Mouse (Mus musculus) frontal cortex, postnatal 14 days (tissue): Measurements from ENCODE around the gene Fgfr4.

Source experiments
- DNase-seq, 2 experiments: peaks; one replicate each; pipeline ENCODE4 v3.0.0; 2022; ENCODE audit warnings: low spot score in 2 of 2

Gene Fgfr4

GRCm38 (mm10) chr13:55152621-55153415 lies at the start of gene Fgfr4:
Fgfr4 (plus strand) TSS chr13:55152640.
- DNase-seq: no peak

- DNase-seq: no peak
These were observed 49.1 kb upstream of the Fgfr4 start for GRCm38 (mm10) chr13:55103351-55103750.

- peak; percentile 92 to 94 for DNase-seq
These were observed 47.1 kb upstream of the Fgfr4 start, which contains the start of gene Zfp346 for GRCm38 (mm10) chr13:55105045-55105952. Zfp346 (plus strand) TSS chr13:55105311.

GRCm38 (mm10) chr13:55105953-55106691 lies 46.3 kb upstream of the Fgfr4 start:
- DNase-seq: no peak

- no peak for DNase-seq
These were observed 45.3 kb upstream of the Fgfr4 start for GRCm38 (mm10) chr13:55107116-55107515.

- DNase-seq: no peak
These were observed 44.7 kb upstream of the Fgfr4 start for GRCm38 (mm10) chr13:55107694-55108093.

- no peak for DNase-seq
These were observed 38.1 kb upstream of the Fgfr4 start for GRCm38 (mm10) chr13:55114375-55114774.

GRCm38 (mm10) chr13:55124903-55125302 lies 27.5 kb upstream of the Fgfr4 start:
- DNase-seq: no peak

GRCm38 (mm10) chr13:55133448-55133847 lies 19.0 kb upstream of the Fgfr4 start, which contains the start of gene Gm17617:
Gm17617 (minus strand) TSS chr13:55133548.
- DNase-seq: no peak

GRCm38 (mm10) chr13:55135382-55135781 lies 17.1 kb upstream of the Fgfr4 start:
- no peak for DNase-seq

GRCm38 (mm10) chr13:55140271-55140670 lies 12.2 kb upstream of the Fgfr4 start:
- no peak for DNase-seq

GRCm38 (mm10) chr13:55153951-55154350 lies 1.5 kb downstream of the Fgfr4 start:
- no peak for DNase-seq

- no peak for DNase-seq
These were observed 9.9 kb downstream of the Fgfr4 start for GRCm38 (mm10) chr13:55162365-55162764.

GRCm38 (mm10) chr13:55163553-55163952 lies 11.1 kb downstream of the Fgfr4 start:
- DNase-seq: no peak

GRCm38 (mm10) chr13:55165831-55166339 lies 13.4 kb downstream of the Fgfr4 start:
- DNase-seq: no peak

- DNase-seq: no peak
These were observed 14.6 kb downstream of the Fgfr4 start for GRCm38 (mm10) chr13:55166806-55167725.

- no peak for DNase-seq
These were observed 15.4 kb downstream of the Fgfr4 start for GRCm38 (mm10) chr13:55167798-55168197.

GRCm38 (mm10) chr13:55168255-55168654 lies 15.8 kb downstream of the Fgfr4 start:
- no peak for DNase-seq

- no peak for DNase-seq
These were observed 16.5 kb downstream of the Fgfr4 start for GRCm38 (mm10) chr13:55168958-55169369.
